Mouse (Mus musculus) hindbrain, embryonic 15.5 days (tissue): ENCODE measurements around the gene Pf4. TPM values are rescaled to one million over a fixed set of nuclear protein-coding genes. Genes with fewer than 3 reads are reported as not detected.

Source experiments
- ATAC-seq: fragments of 200-750 bp; cut with Nextera tagmentation; 2 replicates; pipeline ENCODE4 v1.8.0; 2017; ENCODE audit warnings: low read depth, moderate number of reproducible peaks, moderate TSS enrichment; ENCODE audit not compliant: low FRiP score
- H3K27ac ChIP-seq: fragments of 300-500 bp; sonication (generic); replicated peaks from 2 replicates; pipeline ENCODE4 v1.5.1; 2015; ENCODE audit warnings: mild to moderate bottlenecking, inconsistent platforms
- H3K27me3 ChIP-seq: fragments of 300-500 bp; sonication (generic); 2 replicates; pipeline ENCODE4 v1.6.1; 2015; ENCODE audit warnings: control low read depth, inconsistent platforms
- H3K36me3 ChIP-seq: fragments of 300-500 bp; sonication (generic); 2 replicates; pipeline ENCODE4 v1.6.1; 2015; ENCODE audit warnings: control low read depth, inconsistent platforms
- H3K4me1 ChIP-seq: fragments of 300-500 bp; sonication (generic); replicated peaks from 2 replicates; pipeline ENCODE4 v1.6.1; 2015; ENCODE audit warnings: control low read depth, inconsistent platforms
- H3K4me2 ChIP-seq: fragments of 300-500 bp; sonication (generic); 2 replicates; pipeline ENCODE4 v1.6.1; 2015; ENCODE audit warnings: moderate library complexity, mild to moderate bottlenecking, inconsistent platforms
- H3K4me3 ChIP-seq: fragments of 300-500 bp; sonication (generic); 2 replicates; pipeline ENCODE4 v1.5.1; 2015; ENCODE audit warnings: mild to moderate bottlenecking, inconsistent platforms
- H3K9ac ChIP-seq: fragments of 300-500 bp; sonication (generic); 2 replicates; pipeline ENCODE4 v1.6.1; 2015; ENCODE audit warnings: inconsistent platforms
- H3K9me3 ChIP-seq: fragments of 300-500 bp; sonication (generic); 2 replicates; pipeline ENCODE4 v1.6.1; 2016; ENCODE audit warnings: control low read depth, inconsistent platforms
- WGBS: fragments of 180-500 bp; shearing (Covaris S2); methylation state at CpG from one replicate; pipeline ENCODE4 v1.1.7; 2015; 5-methylcytosine and 5-hydroxymethylcytosine counted together
- polyA plus RNA-seq: library from polyadenylated mRNA; unstranded; fragments of >200 nt; fragmentation: Nextera tagmentation; extraction: Ambion mirVana; gene quantifications from 2 replicates; pipeline ENCODE4 v1.2.1, GENCODE M21; 2015

Gene Pf4
- polyA plus RNA-seq, 1 experiment from 2014 or later, result 43.0 TPM

DNA sequence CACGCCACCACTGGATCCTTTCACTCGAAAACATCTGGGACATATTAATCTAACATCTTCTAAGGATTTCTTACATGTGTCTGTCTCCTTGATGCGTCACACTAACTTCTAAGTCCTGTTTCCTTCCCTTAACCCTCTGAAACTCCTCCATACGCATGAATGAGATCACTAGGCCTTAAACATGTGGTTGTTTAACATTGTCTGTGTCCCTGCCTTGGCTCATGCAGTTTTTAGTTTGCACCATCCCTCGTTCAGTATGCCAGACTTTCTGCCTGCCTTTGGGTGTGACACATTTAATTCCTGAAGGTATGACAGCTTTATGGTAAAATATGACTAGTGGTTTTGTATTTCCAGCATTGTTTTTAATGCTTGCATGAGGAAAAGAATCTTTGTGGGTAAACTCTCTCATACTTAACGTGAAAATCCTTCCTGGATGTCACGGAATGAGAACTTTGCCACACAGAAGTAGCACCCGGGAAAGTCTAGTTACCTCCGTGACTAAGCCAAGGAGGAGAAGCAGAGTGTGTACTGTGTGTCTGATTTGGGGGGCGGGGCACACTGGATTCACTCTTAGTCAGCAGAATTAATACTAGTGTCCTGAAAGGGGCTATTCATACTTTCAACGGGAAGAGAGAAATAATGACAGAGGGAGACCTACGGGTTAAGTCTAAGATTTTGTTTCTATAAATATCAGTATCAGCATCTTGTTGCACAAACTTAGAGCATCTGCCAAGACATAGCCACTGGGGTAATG lies 8.1 kb upstream of the Pf4 start:
- Histone ChIP-seq H3K9ac (no peak overlapping the region), H3K9me3 (no peaks in the 10 kb centered on the region), H3K4me2 (no peak overlapping the region), H3K27me3 (peaks cover 2% of the 10 kb centered on the region; the same call in 1 of the 2 replicates), H3K36me3 (no peaks in the 10 kb centered on the region), H3K27ac (no peak overlapping the region), H3K4me3 (no peak overlapping the region), H3K4me1 (peaks cover 2% of the 10 kb centered on the region)
- WGBS, result 84% methylated on average over 12 of the region's 12 CpGs
- ATAC-seq, result no peak

DNA sequence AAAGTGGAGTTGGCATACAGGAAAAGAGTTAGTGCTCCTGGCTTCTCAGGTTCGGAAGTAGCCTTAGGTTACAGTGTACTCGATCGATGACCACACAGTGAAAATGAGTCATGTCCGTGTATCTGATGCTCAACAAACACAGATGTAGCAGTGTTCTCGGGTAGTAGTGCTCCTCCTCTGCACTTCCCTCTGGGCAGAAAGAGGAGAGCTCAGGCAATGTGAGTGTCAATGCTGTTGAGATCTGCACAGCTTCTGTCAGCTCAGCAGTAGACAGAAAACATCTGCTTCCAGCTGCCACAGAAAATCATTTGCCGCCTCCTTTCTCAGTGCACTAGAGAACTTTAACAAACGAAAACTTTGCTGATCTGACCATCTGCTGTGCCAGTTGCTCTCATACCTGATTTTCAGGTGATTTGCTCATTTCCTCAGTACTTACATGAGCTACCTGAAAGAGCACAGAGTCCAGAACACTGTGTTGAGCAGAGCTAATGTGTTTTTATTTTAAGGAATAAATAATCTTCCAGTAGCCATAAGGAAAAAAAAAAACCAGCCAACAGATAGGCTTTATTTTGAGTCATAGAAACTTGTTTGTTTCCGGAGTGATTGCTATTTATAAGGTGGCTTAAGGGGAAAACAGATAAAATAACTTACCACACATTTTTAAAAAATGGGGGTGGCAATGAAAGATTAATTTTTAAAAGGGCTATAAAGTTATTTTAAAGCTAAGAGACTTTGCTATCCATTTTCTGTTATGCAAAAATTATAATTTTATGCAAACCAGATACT lies 6.2 kb upstream of the Pf4 start:
- H3K9ac ChIP-seq, result no peak overlapping the region
- peaks cover 2% of the 10 kb centered on the region; the same call in 1 of the 2 replicates for H3K27me3 ChIP-seq
- ATAC-seq, result no peak
- H3K9me3 ChIP-seq, result no peaks in the 10 kb centered on the region
- H3K4me3 ChIP-seq, result no peak overlapping the region
- no peaks in the 10 kb centered on the region for H3K36me3 ChIP-seq
- 81% methylated on average over 8 of the region's 8 CpGs for WGBS
- no peak overlapping the region for H3K27ac ChIP-seq
- H3K4me2 ChIP-seq, result no peak overlapping the region
- no peaks in the 10 kb centered on the region for H3K4me1 ChIP-seq

DNA sequence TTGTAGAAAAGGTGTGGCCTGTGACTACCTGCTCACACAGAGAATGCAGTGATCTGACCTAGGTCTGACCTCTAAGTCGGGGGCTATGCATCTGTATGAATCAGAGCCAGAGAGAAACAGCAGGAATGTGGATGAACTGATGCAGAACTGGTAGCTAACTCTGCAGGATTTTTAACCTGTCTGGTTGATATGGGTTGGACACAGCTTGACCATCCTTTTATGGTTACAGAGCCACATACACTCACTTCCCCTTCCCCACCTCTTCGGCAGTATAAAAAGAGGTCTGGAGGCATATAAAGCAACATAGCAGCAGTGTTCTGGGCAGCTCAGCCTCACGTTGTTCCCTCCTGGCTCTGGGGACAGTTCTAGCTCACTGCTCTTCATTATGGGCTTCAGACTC lies 4.0 kb upstream of the Pf4 start, which contains the start of gene Ppbp:
Gene Ppbp (plus strand): TSS at position 301 of the 400 bp plus-strand sequence.
- Histone ChIP-seq H3K9ac (no peak within 1 kb of the TSS), H3K27me3 (no peaks in the 10 kb centered on the region), H3K27ac (no peak within 1 kb of the TSS), H3K4me1 (no peaks in the 10 kb centered on the region), H3K4me3 (no peak within 1 kb of the TSS), H3K9me3 (no peaks in the 10 kb centered on the region), H3K36me3 (no peaks in the 10 kb centered on the region), H3K4me2 (no peak within 1 kb of the TSS)
- no peak for ATAC-seq
- WGBS, result 68% methylated on average over 3 of the region's 3 CpGs

DNA sequence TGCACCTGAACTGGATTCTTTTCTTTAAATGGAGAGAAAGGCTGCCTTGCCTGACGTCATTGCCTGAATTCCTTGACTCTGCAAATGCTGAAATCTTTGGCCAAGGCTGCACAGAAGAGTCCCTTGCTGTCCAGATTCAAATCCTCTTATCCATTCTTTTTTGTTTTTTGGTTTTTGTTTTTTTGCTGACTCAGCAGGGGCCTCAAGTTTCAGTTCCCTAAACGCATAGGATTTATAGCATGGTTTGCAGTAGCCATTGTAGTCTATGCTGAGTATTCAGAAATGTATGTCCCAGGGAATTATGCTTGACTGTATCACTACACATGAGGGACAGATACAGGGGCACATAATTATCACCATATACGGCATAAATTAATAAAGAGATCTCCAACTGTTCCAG lies 866 bp upstream of the Pf4 start:
- no peak for ATAC-seq
- Histone ChIP-seq H3K9ac (no peak overlapping the region), H3K9me3 (no peaks in the 10 kb centered on the region), H3K36me3 (no peaks in the 10 kb centered on the region), H3K27me3 (no peaks in the 10 kb centered on the region), H3K27ac (no peak overlapping the region), H3K4me2 (no peak overlapping the region), H3K4me1 (no peaks in the 10 kb centered on the region), H3K4me3 (no peak overlapping the region)
- WGBS, result 79% methylated on average over 3 of the region's 3 CpGs

DNA sequence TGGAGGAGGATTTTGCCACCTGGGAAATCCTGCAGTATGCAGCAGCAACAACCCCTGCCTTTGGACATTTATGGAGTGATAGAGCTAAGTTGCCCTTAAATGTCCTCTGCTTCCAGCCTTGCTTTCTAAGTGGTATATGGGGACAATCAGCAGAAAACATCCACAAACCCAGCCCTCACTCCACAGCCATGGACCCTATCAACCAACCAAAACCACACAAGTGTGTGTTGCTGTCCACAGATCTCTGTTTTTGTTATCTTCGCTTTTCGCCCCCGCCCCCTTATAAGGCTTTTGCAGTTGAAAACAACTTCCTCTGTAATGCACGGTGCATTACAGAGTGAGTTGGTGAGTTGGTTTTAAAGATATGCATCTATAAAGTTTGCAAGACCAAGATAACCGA lies 3.3 kb downstream of the Pf4 start:
- WGBS, result 98% methylated on average over 5 of the region's 5 CpGs
- H3K27ac ChIP-seq, result no peak overlapping the region
- H3K9me3 ChIP-seq, result no peaks in the 10 kb centered on the region
- H3K4me2 ChIP-seq, result no peak overlapping the region
- H3K36me3 ChIP-seq, result no peaks in the 10 kb centered on the region
- no peak for ATAC-seq
- H3K9ac ChIP-seq, result no peak overlapping the region
- no peak overlapping the region for H3K4me3 ChIP-seq
- no peaks in the 10 kb centered on the region for H3K27me3 ChIP-seq
- no peaks in the 10 kb centered on the region for H3K4me1 ChIP-seq

DNA sequence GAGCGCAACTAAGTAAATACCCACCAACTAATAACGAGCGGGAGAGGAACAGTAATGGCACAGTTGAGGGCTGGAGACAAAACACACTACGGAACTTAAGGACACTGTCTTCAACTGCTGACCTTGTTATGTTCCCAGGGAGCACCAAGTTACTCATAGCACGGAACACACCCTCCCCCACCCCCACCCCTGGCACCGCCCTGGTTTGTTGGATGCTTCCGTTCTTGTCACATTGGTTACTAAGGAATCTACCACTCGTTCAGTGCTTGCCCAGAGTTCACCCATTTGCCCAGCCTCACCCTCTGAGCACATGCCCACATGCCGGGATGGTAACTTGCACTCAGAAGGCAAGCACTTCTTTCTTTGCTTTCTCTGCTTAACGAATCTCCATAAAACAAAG lies 5.4 kb downstream of the Pf4 start:
- H3K9ac ChIP-seq, result no peak overlapping the region
- ATAC-seq, result no peak
- no peak overlapping the region for H3K4me2 ChIP-seq
- no peaks in the 10 kb centered on the region for H3K4me1 ChIP-seq
- no peak overlapping the region for H3K27ac ChIP-seq
- no peaks in the 10 kb centered on the region for H3K9me3 ChIP-seq
- H3K36me3 ChIP-seq, result no peaks in the 10 kb centered on the region
- 83% methylated on average over 10 of the region's 10 CpGs for WGBS
- no peaks in the 10 kb centered on the region for H3K27me3 ChIP-seq
- no peak overlapping the region for H3K4me3 ChIP-seq

DNA sequence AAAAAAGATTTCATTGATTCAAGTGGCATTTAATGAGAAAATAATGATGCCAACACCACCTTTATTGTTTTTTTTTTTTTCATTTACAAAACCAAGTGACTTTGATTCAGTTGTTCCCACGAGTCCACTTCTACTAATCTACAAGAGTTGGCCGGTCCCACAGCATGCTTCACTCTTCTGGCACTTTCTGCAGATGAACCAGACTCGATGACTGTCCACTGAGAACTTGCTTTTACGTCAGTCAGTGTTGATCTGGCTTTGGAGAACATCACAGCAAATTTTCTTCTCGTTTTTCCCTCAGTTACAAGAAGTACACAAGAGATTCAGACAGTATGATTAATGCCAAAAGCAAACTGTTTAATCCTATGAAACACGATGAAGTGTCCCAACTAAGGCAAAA lies 6.6 kb downstream of the Pf4 start:
- H3K9me3 ChIP-seq, result no peaks in the 10 kb centered on the region
- H3K9ac ChIP-seq, result no peak overlapping the region
- no peak overlapping the region for H3K27ac ChIP-seq
- no peaks in the 10 kb centered on the region for H3K27me3 ChIP-seq
- ATAC-seq, result no peak
- WGBS, result 85% methylated on average over 6 of the region's 6 CpGs
- H3K4me3 ChIP-seq, result no peak overlapping the region
- no peaks in the 10 kb centered on the region for H3K4me1 ChIP-seq
- no peaks in the 10 kb centered on the region for H3K36me3 ChIP-seq
- no peak overlapping the region for H3K4me2 ChIP-seq

DNA sequence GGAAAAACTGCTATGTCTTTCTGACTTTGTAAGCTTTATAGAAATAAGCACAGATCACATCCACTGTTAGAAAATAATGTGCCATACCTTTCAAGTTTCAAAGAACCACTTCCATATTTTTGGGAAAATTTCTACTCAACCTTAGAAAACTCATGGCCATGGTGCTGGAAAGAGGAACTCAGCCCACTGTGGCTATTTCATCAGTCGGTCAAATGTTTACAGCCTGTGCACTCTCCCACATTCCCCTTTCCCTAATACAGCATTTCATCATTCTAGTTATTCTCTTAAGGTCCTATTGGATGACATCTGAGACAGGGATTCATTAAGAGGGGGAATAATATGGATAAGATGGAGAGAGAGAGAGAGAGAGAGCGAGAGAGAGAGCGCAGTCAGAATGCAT lies 11.5 kb downstream of the Pf4 start:
- H3K4me2 ChIP-seq, result no peak overlapping the region
- no peaks in the 10 kb centered on the region for H3K36me3 ChIP-seq
- WGBS, result 90% methylated on average over 3 of the region's 3 CpGs
- no peak overlapping the region for H3K9ac ChIP-seq
- no peak overlapping the region for H3K27ac ChIP-seq
- no peaks in the 10 kb centered on the region for H3K27me3 ChIP-seq
- ATAC-seq, result no peak
- H3K4me3 ChIP-seq, result no peak overlapping the region
- no peaks in the 10 kb centered on the region for H3K9me3 ChIP-seq
- H3K4me1 ChIP-seq, result peaks cover 7% of the 10 kb centered on the region; the same call in 1 of the 2 replicates

DNA sequence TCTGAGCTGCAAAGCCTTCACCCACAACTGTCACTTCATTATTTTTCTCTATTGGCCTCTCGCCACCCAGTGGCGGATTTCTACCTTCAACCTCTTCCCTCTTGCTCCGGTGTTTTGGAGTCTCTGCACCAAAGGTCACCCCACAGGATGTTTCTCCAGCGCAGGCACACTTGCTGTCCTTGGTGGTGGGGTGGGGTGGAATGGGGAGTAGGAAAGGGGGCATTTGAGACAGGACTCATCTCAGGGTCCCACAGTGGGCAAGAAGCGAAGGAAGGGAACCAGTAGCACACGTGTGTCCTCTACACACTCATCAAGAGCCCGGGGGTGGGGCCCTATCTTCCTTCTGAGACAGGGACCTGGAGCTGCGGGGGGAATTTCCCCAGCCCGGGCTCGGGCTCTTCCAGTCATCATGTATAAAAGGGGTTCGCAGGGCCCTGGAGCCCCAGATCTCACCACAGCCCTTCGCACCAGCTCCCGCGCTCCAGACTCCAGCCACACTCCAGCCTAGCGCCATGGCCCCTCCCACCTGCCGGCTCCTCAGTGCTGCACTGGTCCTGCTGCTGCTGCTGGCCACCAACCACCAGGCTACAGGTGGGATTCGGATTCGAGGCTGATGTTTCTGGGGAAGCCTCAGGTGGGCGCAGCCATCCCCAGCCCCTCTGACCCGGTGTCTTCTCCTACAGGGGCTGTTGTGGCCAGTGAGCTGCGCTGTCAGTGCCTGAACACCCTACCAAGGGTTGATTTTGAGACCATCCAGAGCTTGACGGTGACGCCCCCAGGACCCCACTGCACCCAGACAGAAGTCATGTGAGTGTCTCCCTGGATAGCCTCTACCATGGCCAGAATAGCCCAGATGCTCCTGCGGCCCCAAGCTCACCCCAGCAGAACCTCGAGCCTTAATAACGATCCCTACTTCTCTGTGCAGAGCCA lies 13.7 kb downstream of the Pf4 start, which contains the start of gene Cxcl3:
Gene Cxcl3 (plus strand): TSS at position 445 of the 930 bp plus-strand sequence.
- H3K4me1 ChIP-seq, result peaks cover 7% of the 10 kb centered on the region; the same call in 1 of the 2 replicates
- peak within 1 kb of the TSS; percentile 45 for H3K4me3 ChIP-seq
- H3K27me3 ChIP-seq, result no peaks in the 10 kb centered on the region
- no peaks in the 10 kb centered on the region for H3K36me3 ChIP-seq
- no peaks in the 10 kb centered on the region for H3K9me3 ChIP-seq
- no peak within 1 kb of the TSS for H3K27ac ChIP-seq
- H3K4me2 ChIP-seq, result peak within 1 kb of the TSS; percentile 81
- 18% methylated on average over 25 of the region's 26 CpGs for WGBS
- peak; percentile 93 for ATAC-seq
- H3K9ac ChIP-seq, result peak within 1 kb of the TSS; percentile 26; the same call in 1 of the 2 replicates

DNA sequence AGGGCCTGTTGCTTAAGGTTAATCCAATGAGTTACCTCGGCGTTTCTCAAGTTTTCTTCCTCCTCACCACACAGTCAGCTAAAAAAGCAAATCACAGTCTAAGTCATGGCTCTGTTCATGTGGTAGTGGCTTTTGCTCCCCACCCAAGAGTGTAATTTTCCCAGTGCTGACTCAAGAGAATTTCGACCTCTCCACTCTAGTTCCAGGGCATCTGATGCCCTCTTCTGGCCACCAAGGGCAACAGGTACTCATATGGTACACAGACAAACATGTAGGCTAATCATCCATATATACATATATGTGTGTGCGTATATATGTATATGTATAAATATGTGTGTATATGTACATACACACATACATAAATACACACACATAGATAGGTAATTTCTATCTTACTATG lies 15.9 kb downstream of the Pf4 start:
- Histone ChIP-seq H3K4me3 (no peak overlapping the region), H3K9ac (no peak overlapping the region), H3K27me3 (no peaks in the 10 kb centered on the region), H3K4me2 (no peak overlapping the region), H3K36me3 (no peaks in the 10 kb centered on the region), H3K27ac (no peak overlapping the region), H3K9me3 (no peaks in the 10 kb centered on the region), H3K4me1 (peaks cover 7% of the 10 kb centered on the region; the same call in 1 of the 2 replicates)
- 71% methylated on average over 4 of the region's 4 CpGs for WGBS
- no peak for ATAC-seq

DNA sequence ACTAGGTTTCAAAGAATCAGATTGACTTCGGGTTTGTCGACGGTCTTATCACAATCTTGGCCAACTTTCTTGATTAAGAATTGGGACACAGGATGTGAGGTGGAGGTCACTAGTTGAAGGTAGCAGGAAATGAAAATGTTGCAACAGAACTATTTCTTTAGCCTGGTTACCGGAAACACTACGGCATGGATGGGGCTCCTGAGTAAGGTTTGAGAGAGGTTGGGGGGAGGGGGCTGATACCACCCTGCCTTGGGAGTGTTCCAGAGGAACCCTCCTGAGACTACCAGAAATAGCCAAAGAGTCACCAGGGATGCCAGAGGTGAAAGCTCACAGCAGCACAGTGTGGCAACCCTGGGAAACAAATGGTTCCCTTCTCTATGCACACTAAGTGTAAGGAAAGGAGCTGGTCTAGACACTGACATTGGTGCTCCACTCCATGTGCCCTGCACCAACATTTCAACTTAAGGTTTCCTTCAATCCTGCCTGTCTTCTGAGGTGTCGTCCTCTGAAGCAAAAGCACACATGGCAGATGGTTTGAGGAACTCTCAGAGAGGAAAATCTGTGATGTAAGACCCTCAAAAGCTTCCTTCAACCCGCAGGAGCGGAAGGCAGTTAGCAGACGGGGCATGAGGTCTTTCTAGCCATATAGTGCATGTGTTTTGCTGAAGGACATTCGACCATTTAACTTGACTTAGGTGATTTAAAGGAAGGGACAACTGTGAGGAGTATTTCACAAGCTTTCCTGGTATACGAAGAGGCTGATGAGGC lies 17.3 kb downstream of the Pf4 start:
- H3K36me3 ChIP-seq, result no peaks in the 10 kb centered on the region
- H3K9ac ChIP-seq, result no peak overlapping the region
- ATAC-seq, result no peak
- no peak overlapping the region for H3K4me2 ChIP-seq
- H3K27ac ChIP-seq, result no peak overlapping the region
- WGBS, result 92% methylated on average over 11 of the region's 11 CpGs
- H3K4me3 ChIP-seq, result no peak overlapping the region
- H3K9me3 ChIP-seq, result no peaks in the 10 kb centered on the region
- peaks cover 7% of the 10 kb centered on the region; the same call in 1 of the 2 replicates for H3K4me1 ChIP-seq
- no peaks in the 10 kb centered on the region for H3K27me3 ChIP-seq
